Mouse (Mus musculus): ENCODE results near the gene Larp1.

DNA sequence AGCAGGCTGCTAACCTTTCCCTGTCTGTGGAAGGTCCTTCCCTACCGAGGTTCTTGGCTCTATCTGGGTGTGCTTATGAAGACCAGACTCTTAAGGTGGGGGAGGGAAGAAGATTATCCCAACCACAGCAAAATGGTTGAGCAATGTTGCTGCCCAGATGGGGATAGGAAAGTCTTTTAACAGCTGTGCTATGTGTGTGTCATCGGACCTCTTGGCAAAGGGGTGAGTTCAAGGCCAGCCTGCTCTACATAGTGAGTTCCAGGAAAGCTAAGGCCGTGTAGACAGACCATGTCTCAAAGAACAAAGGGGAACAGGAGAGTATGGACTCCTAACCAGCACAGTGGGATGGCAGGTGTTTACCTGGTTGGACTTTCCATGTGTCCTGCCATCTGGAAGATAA, 64.1 kb downstream of the Larp1 start:
- no peak for TF ChIP-seq CTCF (conservative IDR thresholded peaks at IDR 0.05; ENCODE audit: low read length)
- no peak for TF ChIP-seq POU5F1 (IDR thresholded peaks at IDR 0.05; ENCODE audit: borderline replicate concordance, low read length)

All from E14TG2a.4 (cell line).